Mouse (Mus musculus) olfactory bulb, adult 2 months (tissue): ENCODE measurements at regions not wholly inside any gene's neighbourhood (a gene's known extent, or its start where the extent isn't known, plus 50 kb on each side); places are given as distances from the start of the nearest gene placed in this dataset.

Source experiments
- H3K27ac ChIP-seq: fragments of 200-500 bp; 2 replicates; pipeline ENCODE4 v1.5.1; 2012; ENCODE audit warnings: low read depth, low read length; ENCODE audit not compliant: insufficient read depth
- H3K4me1 ChIP-seq: fragments of 200-500 bp; 2 replicates; pipeline ENCODE4 v1.6.1; 2012; ENCODE audit warnings: low read length; ENCODE audit not compliant: control insufficient read depth, insufficient read depth
- H3K4me3 ChIP-seq: fragments of 200-500 bp; 2 replicates; pipeline ENCODE4 v1.5.1; 2012; ENCODE audit warnings: mild to moderate bottlenecking, low read depth, low read length, moderate library complexity; ENCODE audit not compliant: insufficient read depth
- CTCF ChIP-seq: fragments of 200-500 bp; IDR thresholded peaks from 2 replicates; pipeline ENCODE4 v1.5.1; 2012; ENCODE audit warnings: low read depth, mild to moderate bottlenecking, low read length, moderate library complexity; ENCODE audit not compliant: insufficient read depth
- POLR2A ChIP-seq: fragments of 200-500 bp; IDR thresholded peaks from 2 replicates; pipeline ENCODE4 v1.6.1; 2012; ENCODE audit warnings: mild to moderate bottlenecking, low read depth, low read length, moderate library complexity; ENCODE audit not compliant: insufficient read depth
- WGBS: fragments of 180-500 bp; shearing (Covaris S2); methylation state at CpG from one replicate; pipeline ENCODE4 v1.1.7; 2018; 5-methylcytosine and 5-hydroxymethylcytosine counted together

GRCm38 (mm10) chr2:9780159-9780558 lies 100.9 kb upstream of the 4930412O13Rik start:
- Histone ChIP-seq H3K27ac (no peak overlapping the region), H3K4me1 (no peaks in the 10 kb centered on the region), H3K4me3 (no peak overlapping the region)
- TF ChIP-seq POLR2A, result no peak
- no peak for TF ChIP-seq CTCF
- 56% methylated on average over 2 of the region's 2 CpGs for WGBS

- Histone ChIP-seq H3K4me1 (no peaks in the 10 kb centered on the region), H3K4me3 (no peak overlapping the region), H3K27ac (no peak overlapping the region)
- WGBS, result 86% methylated on average over 3 of the region's 3 CpGs
- TF ChIP-seq POLR2A (no peak), CTCF (no peak)
Observed at GRCm38 (mm10) chr2:9782698-9783097, 98.4 kb upstream of the 4930412O13Rik start.

- 96% methylated on average over 1 of the region's 1 CpGs for WGBS
- Histone ChIP-seq H3K4me1 (no peaks in the 10 kb centered on the region), H3K4me3 (no peak overlapping the region), H3K27ac (no peak overlapping the region)
- TF ChIP-seq CTCF (no peak), POLR2A (no peak)
Observed at GRCm38 (mm10) chr2:9791970-9792369, 89.1 kb upstream of the 4930412O13Rik start.

GRCm38 (mm10) chr2:9792381-9792780 lies 88.7 kb upstream of the 4930412O13Rik start:
- whole genome bisulfite sequencing, result 94% methylated on average over 1 of the region's 1 CpGs
- TF ChIP-seq CTCF (no peak), POLR2A (no peak)
- Histone ChIP-seq H3K27ac (no peak overlapping the region), H3K4me3 (no peak overlapping the region), H3K4me1 (no peaks in the 10 kb centered on the region)

- H3K27ac ChIP-seq, result no peak overlapping the region
- no peak for TF ChIP-seq POLR2A
- no peak for TF ChIP-seq CTCF
- H3K4me1 ChIP-seq, result no peaks in the 10 kb centered on the region
- H3K4me3 ChIP-seq, result no peak overlapping the region
- WGBS, result 71% methylated on average over 4 of the region's 4 CpGs
Observed at GRCm38 (mm10) chr2:9795401-9795800, 85.7 kb upstream of the 4930412O13Rik start.

GRCm38 (mm10) chr2:9801484-9801883 lies 79.6 kb upstream of the 4930412O13Rik start:
- Histone ChIP-seq H3K4me3 (no peak overlapping the region), H3K27ac (no peak overlapping the region), H3K4me1 (no peaks in the 10 kb centered on the region)
- 82% methylated on average over 8 of the region's 8 CpGs for WGBS
- TF ChIP-seq POLR2A (no peak), CTCF (no peak)

GRCm38 (mm10) chr2:9804306-9804705 lies 76.7 kb upstream of the 4930412O13Rik start:
- TF ChIP-seq CTCF (no peak), POLR2A (no peak)
- no peak overlapping the region for H3K4me3 ChIP-seq
- H3K4me1 ChIP-seq, result no peaks in the 10 kb centered on the region
- no peak overlapping the region for H3K27ac ChIP-seq
- 55% methylated on average over 3 of the region's 3 CpGs for WGBS

- WGBS, result 86% methylated on average over 6 of the region's 6 CpGs
- Histone ChIP-seq H3K4me1 (no peaks in the 10 kb centered on the region), H3K4me3 (no peak overlapping the region), H3K27ac (no peak overlapping the region)
- TF ChIP-seq CTCF, result no peak
- no peak for TF ChIP-seq POLR2A
Observed at GRCm38 (mm10) chr2:9805590-9805989, 75.5 kb upstream of the 4930412O13Rik start.
